Mouse (Mus musculus): Measurements from ENCODE around the gene Sele.
"Not testable (repeated sequence)": the region's sequence is repeated elsewhere in the genome, so short reads cannot be mapped to it uniquely, and the experiment has no call there.

The Sele gene

GRCm38 (mm10) chr1:164047934-164048333, at the start of gene Sele:
Gene Sele, plus strand, starts transcription at chr1:164048234.
- no peak for DNase-seq

GRCm38 (mm10) chr1:164001831-164002452, 46.1 kb upstream of the Sele start:
- no peak for DNase-seq

GRCm38 (mm10) chr1:164004311-164004710, 43.7 kb upstream of the Sele start:
- no peak for DNase-seq

DNA sequence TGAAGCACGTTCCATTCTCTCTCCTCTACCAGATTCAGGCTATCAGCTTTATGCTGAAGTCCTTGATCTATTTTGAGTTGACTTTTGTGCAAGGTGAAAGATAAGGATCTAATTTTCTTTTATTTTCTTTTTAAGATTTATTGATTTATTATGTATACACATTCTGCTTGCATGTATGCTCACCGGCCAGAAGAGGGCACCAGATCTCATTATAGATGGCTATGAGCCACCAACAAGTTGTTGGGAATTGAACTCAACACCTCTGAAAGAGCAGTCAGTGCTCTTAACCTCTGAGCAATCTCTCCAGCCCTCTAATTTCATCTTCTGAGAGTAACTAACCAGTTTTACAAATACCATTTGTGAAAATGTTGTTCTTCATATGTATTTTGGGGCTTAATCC, 38.8 kb upstream of the Sele start:
- DNase-seq: peak in 1 of 2 experiments; percentile 44

DNA sequence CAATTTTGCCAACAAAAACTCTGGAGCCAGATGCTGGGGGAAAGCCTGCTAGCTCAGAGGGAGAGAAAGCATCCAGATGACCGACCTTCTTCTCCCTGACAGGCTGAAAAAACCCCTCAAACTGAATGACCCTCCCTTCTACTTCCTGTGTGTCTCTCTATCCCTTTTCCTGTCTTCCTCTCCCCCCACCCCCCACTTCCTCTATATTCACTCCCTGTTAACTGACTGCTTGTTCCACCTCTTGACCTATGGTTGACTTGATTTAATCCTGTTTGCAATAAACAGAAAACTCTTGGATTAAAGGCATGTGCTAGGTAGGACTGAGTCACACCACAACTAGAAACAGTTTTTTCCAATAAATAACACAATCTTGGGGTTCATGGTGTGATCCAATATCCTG, 33.4 kb upstream of the Sele start:
- no peak for DNase-seq

GRCm38 (mm10) chr1:164018221-164018896, 29.7 kb upstream of the Sele start:
- DNase-seq: no peak

DNA sequence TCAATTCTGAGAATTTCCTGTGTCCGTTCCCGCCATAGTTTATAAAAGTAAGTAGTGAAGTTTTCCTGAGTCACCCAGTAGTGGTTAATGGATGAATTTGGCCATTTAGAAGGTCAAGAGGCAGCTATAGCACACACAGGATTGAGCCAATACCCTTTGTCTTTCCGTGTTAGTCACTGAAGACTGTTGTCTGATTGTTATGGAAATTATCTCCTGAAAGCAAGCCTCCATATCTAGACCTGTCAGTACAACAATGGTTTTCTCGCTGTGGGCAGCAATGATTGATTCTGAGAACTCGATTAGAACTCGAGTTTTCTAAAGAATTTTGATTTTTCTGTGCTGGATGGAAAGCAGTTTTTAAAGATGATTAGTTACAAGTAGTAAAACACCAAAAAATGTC, 28.2 kb upstream of the Sele start:
- no peak for DNase-seq

- not testable (repeated sequence) for DNase-seq
Measured at GRCm38 (mm10) chr1:164020746-164021145, 27.3 kb upstream of the Sele start.

DNA sequence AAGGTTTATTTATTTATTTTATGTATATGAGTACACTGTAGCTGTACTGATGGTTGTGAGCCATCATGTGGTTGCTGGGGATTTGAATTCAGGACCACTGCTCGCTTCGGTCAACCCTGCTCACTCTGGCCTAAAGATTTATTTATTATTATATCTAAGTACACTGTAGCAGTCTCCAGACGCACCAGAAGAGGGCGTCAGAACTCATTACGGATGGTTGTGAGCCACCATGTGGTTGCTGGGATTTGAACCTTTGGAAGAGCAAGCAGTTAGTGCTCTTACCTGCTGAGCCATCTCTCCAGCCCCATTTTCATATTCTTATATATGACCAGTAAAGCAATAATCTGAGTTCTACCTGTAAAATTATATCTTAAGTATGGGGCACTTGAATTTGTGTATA, 25.9 kb upstream of the Sele start:
- DNase-seq: not testable (repeated sequence)

- DNase-seq: no peak
Measured at GRCm38 (mm10) chr1:164025685-164026084, 22.3 kb upstream of the Sele start.

DNA sequence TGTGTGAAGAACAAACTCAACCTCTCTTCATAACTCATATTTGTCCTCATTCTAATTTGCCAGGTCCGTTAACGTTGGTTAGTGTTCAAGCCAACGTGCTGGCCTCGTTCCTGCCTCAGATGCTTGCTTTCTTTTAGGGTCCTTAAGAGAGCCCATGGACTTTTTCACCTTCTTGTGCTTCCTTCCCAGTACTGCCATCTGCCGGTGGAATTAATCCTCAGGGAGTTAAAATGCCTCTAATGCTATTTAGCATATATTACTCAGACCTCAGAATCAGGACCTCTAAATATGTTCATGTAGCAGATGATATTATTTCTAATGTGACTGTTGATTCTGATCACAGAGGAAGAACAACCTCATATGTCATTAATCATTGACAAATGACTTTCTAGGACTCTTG, 20.6 kb upstream of the Sele start:
- peak in 1 of 2 experiments; percentile 32 for DNase-seq

GRCm38 (mm10) chr1:164040385-164041135, 7.5 kb upstream of the Sele start:
- DNase-seq: no peak

- DNase-seq: no peak
Measured at GRCm38 (mm10) chr1:164043549-164043948, 4.5 kb upstream of the Sele start.

GRCm38 (mm10) chr1:164053561-164053960, 5.5 kb downstream of the Sele start:
- no peak for DNase-seq

GRCm38 (mm10) chr1:164054800-164055199, 6.8 kb downstream of the Sele start:
- DNase-seq: no peak

DNA sequence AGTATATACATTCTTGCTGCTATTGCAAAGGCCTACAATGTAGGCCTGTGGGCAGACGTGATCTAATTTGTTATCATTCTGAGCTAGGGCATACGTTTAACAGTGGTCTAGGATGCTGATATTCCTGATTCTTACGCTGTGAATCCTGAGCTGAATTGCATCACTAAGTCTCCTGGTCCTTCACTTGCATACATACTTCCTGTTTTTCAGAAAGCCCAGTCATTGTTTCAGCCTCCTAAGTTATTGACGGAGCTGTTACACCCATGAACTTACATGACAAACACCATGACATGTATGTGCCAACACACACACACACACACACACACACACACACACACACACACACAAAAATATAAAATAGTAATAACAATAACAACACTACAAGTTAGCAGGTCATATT, 12.0 kb downstream of the Sele start:
- DNase-seq: no peak

DNA sequence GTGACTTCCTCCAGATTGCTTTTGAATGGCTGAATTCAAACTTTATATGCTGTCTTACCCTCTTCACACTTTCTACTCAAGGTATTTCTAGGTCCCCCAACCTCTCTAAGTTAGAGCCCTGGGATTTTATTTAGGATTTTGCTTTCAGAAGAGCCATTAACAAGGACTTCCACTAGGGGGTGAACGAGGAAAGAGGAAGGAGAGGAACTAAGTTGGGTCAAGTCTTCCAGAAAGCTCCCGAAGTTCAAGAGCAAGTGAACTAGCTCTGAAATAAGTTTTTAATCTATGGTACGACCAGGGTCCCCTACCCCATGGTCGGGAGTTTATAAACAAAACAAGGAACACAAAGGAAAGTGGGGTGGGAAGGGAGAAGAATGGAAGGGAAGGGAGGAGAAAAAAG, 13.2 kb downstream of the Sele start:
- DNase-seq: no peak

DNA sequence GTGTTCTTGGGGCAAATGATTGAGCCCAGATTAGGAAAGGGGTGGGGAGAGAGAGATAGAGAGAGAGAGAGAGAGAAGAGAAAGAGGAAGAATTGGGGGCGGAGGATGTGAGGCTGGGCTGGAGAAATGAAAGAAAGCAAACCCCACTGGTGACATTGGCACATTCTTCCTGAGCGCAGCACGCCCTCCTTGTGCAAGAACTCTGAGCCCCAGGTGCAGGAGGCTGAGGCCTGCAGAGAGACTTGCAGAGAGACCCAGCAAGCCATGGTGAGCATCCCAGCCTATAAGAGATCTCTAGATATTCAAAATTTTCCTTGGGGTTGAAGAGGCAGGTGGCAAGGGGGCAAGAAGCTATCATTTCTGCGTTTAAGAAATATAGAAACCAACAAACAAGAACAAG, 13.9 kb downstream of the Sele start, which contains the start of gene Sell:
Gene Sell, plus strand, starts transcription at position 58 of the 400 bp plus-strand sequence.
- peak; percentile 68 to 72 for DNase-seq

DNA sequence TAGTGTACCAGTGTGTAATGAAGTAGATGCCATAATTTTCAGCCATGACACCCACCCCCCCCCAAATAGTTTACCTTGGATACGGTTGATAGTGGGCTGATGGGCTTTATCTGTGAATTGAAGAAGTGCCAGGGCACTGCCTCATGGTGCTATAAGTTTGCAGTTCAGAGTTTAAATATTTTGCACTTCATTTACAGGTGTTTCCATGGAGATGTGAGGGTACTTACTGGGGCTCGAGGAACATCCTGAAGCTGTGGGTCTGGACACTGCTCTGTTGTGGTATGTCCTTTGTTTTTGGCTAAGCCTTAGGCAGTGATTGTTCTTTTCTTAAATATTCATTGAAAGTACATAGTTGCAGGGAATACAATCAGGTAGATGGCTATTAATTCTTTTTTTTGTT, 14.8 kb downstream of the Sele start:
- DNase-seq: no peak

GRCm38 (mm10) chr1:164063745-164064144, 15.7 kb downstream of the Sele start:
- no peak for DNase-seq

- no peak for DNase-seq
Measured at GRCm38 (mm10) chr1:164069261-164069660, 21.2 kb downstream of the Sele start.

DNA sequence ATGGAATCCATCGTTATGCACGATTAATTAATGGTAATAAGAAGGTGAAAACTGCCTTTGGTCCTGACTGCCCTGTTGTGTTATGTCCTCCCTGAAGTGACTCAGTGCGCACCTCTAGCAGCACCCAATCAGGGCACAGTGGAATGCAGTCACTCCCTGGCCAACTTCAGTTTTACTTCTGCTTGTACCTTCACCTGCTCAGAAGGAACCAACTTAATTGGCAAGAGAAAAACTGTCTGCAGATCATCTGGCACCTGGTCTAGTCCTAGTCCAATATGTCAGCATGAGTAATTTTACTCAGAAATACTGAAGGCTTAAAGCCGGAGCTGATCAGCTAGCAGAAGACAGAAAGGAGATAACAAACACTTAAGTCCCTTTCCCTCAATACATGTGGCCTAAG, 22.4 kb downstream of the Sele start:
- no peak for DNase-seq

GRCm38 (mm10) chr1:164071111-164071510, 23.1 kb downstream of the Sele start:
- peak in 1 of 2 experiments; percentile 45 for DNase-seq

DNA sequence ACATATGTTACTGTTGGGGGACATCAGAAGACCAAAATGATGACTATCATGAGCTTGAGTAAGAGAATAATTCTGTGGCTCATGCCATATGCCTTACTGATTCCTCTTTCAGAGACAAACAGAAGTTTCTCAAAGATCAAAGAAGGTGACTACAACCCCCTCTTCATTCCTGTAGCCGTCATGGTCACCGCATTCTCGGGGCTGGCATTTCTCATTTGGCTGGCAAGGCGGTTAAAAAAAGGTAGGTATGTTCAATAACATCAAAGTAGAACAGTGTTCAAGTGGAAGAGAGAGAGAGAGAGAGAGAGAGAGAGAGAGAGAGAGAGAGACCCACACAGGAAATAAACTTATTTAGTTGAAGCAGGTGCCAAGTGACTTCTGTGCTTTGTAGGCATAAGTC, 24.0 kb downstream of the Sele start:
- DNase-seq: no peak
